Mouse (Mus musculus) skeletal muscle tissue, adult 2 months (tissue): ENCODE measurements around the gene Nrxn2.

Source experiments
- DNase-seq: peaks from one replicate; pipeline ENCODE4 v3.0.0-alpha.2; 2012; ENCODE audit warnings: low read depth, low spot score

The Nrxn2 gene

GRCm38 (mm10) chr19:6416894-6417761 is 1.4 kb upstream of the Nrxn2 start:
- DNase-seq: no peak

GRCm38 (mm10) chr19:6418984-6419692 is 607 bp downstream of the Nrxn2 start:
- DNase-seq: no peak

- no peak for DNase-seq
Observed at GRCm38 (mm10) chr19:6419805-6420310, 1.3 kb downstream of the Nrxn2 start.

DNA sequence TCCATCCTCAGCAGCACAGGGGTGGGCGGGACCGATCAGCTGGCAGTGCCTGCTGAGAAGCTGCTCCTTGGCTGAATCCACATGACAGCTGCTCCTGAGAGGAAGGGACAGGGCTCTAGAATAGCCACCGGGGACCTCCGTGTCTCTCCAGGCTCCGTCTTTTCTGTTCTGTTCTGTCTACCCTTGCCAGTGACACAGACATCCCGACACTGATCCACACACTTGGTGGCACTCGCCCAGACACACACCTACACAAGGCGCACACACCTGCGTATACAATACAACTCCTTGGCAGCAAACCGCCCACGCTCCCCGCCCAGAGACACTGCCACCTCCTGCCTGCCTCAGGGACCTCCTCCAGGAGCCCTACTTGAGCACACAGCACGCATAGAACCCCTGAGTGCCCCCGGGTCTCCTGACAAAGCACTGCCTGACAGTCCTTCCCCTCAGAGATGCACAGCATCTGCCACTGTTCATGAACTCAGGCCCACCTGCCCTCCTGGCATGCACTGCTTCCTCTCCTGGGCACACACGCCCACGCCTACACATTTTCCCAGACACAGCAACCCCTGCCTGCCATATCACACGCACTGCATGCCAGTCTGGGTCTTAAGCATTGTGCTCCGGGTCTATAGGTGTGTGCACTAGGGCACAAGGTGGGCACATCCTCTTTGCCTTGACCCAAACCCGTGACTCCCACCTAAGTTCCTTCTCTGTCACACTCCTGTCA is 2.1 kb downstream of the Nrxn2 start:
- DNase-seq: no peak

GRCm38 (mm10) chr19:6421211-6421590 is 2.7 kb downstream of the Nrxn2 start:
- DNase-seq: no peak

- no peak for DNase-seq
Observed at GRCm38 (mm10) chr19:6422014-6422413, 3.5 kb downstream of the Nrxn2 start.

GRCm38 (mm10) chr19:6423241-6423640 is 4.7 kb downstream of the Nrxn2 start:
- DNase-seq: no peak

- DNase-seq: no peak
Observed at GRCm38 (mm10) chr19:6424137-6424881, 5.8 kb downstream of the Nrxn2 start.

GRCm38 (mm10) chr19:6425595-6425994 is 7.1 kb downstream of the Nrxn2 start:
- DNase-seq: no peak

- DNase-seq: no peak
Observed at GRCm38 (mm10) chr19:6426703-6427500, 8.4 kb downstream of the Nrxn2 start.

- DNase-seq: no peak
Observed at GRCm38 (mm10) chr19:6427653-6428434, 9.3 kb downstream of the Nrxn2 start.

- DNase-seq: no peak
Observed at GRCm38 (mm10) chr19:6428501-6429200, 10.1 kb downstream of the Nrxn2 start.

- no peak for DNase-seq
Observed at GRCm38 (mm10) chr19:6443016-6443415, 24.5 kb downstream of the Nrxn2 start.

DNA sequence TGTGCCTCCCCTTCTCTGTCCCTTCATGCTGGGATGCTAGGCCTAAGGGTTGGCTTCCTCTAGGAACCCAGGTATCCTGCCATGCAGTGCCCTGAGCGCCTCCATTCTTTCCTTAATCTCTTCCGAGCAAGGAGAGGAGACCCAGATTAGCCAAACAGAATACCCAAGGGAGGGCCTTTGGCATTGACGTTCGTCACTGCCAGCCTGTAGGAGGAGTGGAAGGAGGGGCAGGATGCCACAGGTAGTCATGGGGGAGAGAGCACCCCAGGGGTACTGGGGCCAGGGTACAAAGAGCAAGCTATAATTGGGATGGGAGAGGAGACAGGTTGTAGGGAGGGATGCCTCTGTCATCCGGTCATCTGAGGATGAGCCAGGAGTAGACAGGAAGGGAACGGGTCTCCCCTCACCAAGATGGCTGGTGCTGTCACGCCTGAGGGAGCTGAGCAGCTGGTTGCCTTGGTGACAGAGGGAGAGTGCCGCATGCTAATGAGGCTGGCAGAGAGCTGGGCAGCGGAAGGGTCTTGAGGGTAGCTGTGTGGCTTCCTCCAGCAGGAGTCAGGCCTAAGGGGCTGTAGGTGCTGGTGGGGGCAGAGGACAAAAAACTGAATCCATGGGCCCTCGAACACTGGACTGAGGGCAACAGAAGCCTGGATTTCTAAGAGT is 27.4 kb downstream of the Nrxn2 start:
- DNase-seq: no peak

DNA sequence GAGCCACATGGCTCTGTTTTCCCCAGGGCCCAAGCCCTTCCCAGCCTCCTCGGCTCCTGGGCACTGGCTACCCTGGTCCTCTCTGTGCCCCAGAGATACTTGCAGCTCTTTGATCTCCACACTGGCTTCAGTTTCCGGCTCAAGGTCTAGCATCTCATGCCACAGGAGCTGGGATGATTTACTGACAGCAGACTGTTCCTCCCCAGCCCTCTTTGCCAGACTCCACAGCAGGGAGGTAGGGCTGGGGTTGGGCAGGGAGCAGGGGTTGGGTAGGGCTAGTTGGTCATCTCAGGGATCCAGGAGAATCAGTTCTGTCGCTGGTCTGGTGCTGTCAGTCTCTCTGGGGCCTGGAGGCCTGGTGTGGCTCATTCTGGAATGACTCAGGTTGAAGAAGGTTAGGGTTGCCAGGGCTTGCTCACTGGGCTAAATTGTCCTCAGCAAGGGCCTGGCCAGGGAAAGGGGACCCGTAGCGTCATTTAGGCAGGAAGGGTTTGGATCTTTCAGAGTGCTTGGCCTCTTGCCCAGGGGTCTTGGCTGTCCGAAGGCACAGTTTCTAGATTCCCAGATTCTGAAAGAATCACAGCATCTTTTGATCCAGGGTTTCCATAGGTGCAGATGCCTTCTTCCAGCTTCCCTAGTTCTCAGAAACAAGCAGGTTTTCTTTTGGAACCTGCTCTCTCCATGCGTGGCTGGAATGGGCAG is 28.4 kb downstream of the Nrxn2 start:
- no peak for DNase-seq

DNA sequence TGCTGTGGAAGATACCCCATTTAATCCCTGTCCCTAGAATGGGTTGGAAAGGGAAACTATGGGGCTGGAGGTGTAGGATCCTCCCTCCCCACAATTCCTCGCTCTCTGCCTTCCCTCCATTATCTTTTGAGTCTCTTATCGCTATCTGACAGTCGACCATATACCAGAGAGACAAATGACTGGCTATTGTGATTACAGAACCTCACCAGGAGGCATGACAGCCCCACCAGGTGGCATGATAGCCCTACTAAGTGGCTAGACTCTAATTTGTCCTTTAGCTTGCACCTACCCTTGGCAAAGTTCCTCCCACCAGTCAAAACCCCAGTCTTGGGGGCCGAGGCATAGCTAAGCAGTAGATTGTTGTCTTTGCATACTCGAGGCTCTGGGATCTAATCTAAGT is 30.2 kb downstream of the Nrxn2 start:
- DNase-seq: no peak

- no peak for DNase-seq
Observed at GRCm38 (mm10) chr19:6449841-6450240, 31.3 kb downstream of the Nrxn2 start.

- peak; percentile 86 for DNase-seq
Observed at GRCm38 (mm10) chr19:6452030-6452494, 33.5 kb downstream of the Nrxn2 start.
